Mouse (Mus musculus) forebrain, postnatal 0 days (tissue): Measurements from ENCODE around the gene Inpp5k. TPM values are rescaled to one million over a fixed set of nuclear protein-coding genes. Genes with fewer than 3 reads are reported as not detected.
"Not testable (repeated sequence)": the region's sequence is repeated elsewhere in the genome, so short reads cannot be mapped to it uniquely, and the experiment has no call there.

Experiments
- ATAC-seq: fragments of 200-750 bp; cut with Nextera tagmentation; 2 replicates; pipeline ENCODE4 v1.8.0; 2017; ENCODE audit warnings: mild to moderate bottlenecking, moderate library complexity
- DNase-seq: peaks from one replicate; pipeline ENCODE4 v3.0.0-alpha.2; 2015
- H3K27ac ChIP-seq: fragments of 300-500 bp; sonication (generic); 2 replicates; pipeline ENCODE4 v1.5.1; 2014; ENCODE audit warnings: low read depth, mild to moderate bottlenecking, antibody characterized with exemption, low read length, moderate library complexity, mixed read lengths
- H3K27me3 ChIP-seq: fragments of 300-500 bp; sonication (generic); 2 replicates; pipeline ENCODE4 v1.6.1; 2014; ENCODE audit warnings: mild to moderate bottlenecking, low read length, mixed read lengths; ENCODE audit not compliant: insufficient read depth
- H3K36me3 ChIP-seq: fragments of 300-500 bp; sonication (generic); 2 replicates; pipeline ENCODE4 v1.6.1; 2014; ENCODE audit warnings: mild to moderate bottlenecking, moderate library complexity; ENCODE audit not compliant: insufficient read depth
- H3K4me1 ChIP-seq: fragments of 300-500 bp; sonication (generic); 2 replicates; pipeline ENCODE4 v1.6.1; 2014; ENCODE audit warnings: antibody characterized with exemption; ENCODE audit not compliant: insufficient read depth
- H3K4me2 ChIP-seq: fragments of 300-500 bp; sonication (generic); 2 replicates; pipeline ENCODE4 v1.6.1; 2014; ENCODE audit warnings: low read depth, mild to moderate bottlenecking, moderate library complexity
- H3K4me3 ChIP-seq: fragments of 300-500 bp; sonication (generic); 2 replicates; pipeline ENCODE4 v1.5.1; 2014; ENCODE audit warnings: low read depth, low read length, mixed read lengths
- H3K9ac ChIP-seq: fragments of 300-500 bp; sonication (generic); 2 replicates; pipeline ENCODE4 v1.6.1; 2014; ENCODE audit warnings: mild to moderate bottlenecking
- H3K9me3 ChIP-seq: fragments of 300-500 bp; sonication (generic); 2 replicates; pipeline ENCODE4 v1.6.1; 2016; ENCODE audit warnings: low read length
- CTCF ChIP-seq: sonication (generic); IDR thresholded peaks from 2 replicates; pipeline ENCODE4 v1.5.1; 2016; ENCODE audit warnings: antibody characterized with exemption, control low read depth, low read depth
- WGBS: fragments of 180-500 bp; shearing (Covaris S2); extraction: QIAGEN DNeasy Blood & Tissue Kit; methylation state at CpG from one replicate; pipeline ENCODE4 v1.1.7; 2014; 5-methylcytosine and 5-hydroxymethylcytosine counted together
- polyA plus RNA-seq: library from polyadenylated mRNA; unstranded; fragments of >200 nt; fragmentation: Nextera tagmentation; extraction: Ambion mirVana; gene quantifications from 2 replicates; pipeline ENCODE4 v1.2.1, GENCODE M21; 2015
- total RNA-seq: library from RNA; depleted of rRNA; stranded (reverse); fragments of >200 nt; gene quantifications from 2 replicates; pipeline ENCODE4 v1.2.3, GENCODE M21; 2014; rRNA removed

The Inpp5k gene
- total and polyA plus RNA-seq, 2 experiments from 2014 or later: 50.7 to 57.4 TPM

GRCm38 (mm10) chr11:75689977-75690376 is 59.2 kb downstream of the Inpp5k start:
- ATAC-seq: no peak
- Histone ChIP-seq H3K4me1 (no peaks in the 10 kb centered on the region), H3K36me3 (peaks cover 21% of the 10 kb centered on the region), H3K4me3 (no peak overlapping the region), H3K27ac (no peak overlapping the region), H3K9ac (no peak overlapping the region), H3K4me2 (no peak overlapping the region), H3K9me3 (no peaks in the 10 kb centered on the region), H3K27me3 (no peaks in the 10 kb centered on the region)
- no peak for DNase-seq
- 84% methylated on average over 1 of the region's 1 CpGs for WGBS
- TF ChIP-seq CTCF: no peak

GRCm38 (mm10) chr11:75691047-75691446 is 60.3 kb downstream of the Inpp5k start:
- peaks cover 21% of the 10 kb centered on the region for H3K36me3 ChIP-seq
- no peaks in the 10 kb centered on the region for H3K27me3 ChIP-seq
- no peaks in the 10 kb centered on the region for H3K4me1 ChIP-seq
- H3K9me3 ChIP-seq: no peaks in the 10 kb centered on the region
- H3K9ac ChIP-seq: no peak overlapping the region
- H3K27ac ChIP-seq: no peak overlapping the region
- ATAC-seq (no peak), DNase-seq (no peak)
- no peak overlapping the region for H3K4me2 ChIP-seq
- H3K4me3 ChIP-seq: no peak overlapping the region
- TF ChIP-seq CTCF: no peak

GRCm38 (mm10) chr11:75693570-75693969 is 62.8 kb downstream of the Inpp5k start:
- WGBS: 96% methylated on average over 5 of the region's 5 CpGs
- no peak overlapping the region for H3K9ac ChIP-seq
- H3K36me3 ChIP-seq: peaks cover 32% of the 10 kb centered on the region

GRCm38 (mm10) chr11:75697464-75697863 is 66.7 kb downstream of the Inpp5k start:
- not testable (repeated sequence) for H3K9ac ChIP-seq, H3K4me1 ChIP-seq, H3K9me3 ChIP-seq, ATAC-seq, H3K4me3 ChIP-seq, H3K4me2 ChIP-seq, H3K27me3 ChIP-seq, DNase-seq, H3K27ac ChIP-seq
- peaks cover 49% of the 10 kb centered on the region for H3K36me3 ChIP-seq
- WGBS: 94% methylated on average over 3 of the region's 3 CpGs

More at GRCm38 (mm10) chr11:75693570-75693969, 62.8 kb downstream of the Inpp5k start:
- Histone ChIP-seq H3K27ac (no peak overlapping the region), H3K9me3 (no peaks in the 10 kb centered on the region), H3K4me2 (no peak overlapping the region), H3K4me1 (no peaks in the 10 kb centered on the region), H3K27me3 (no peaks in the 10 kb centered on the region), H3K4me3 (no peak overlapping the region)
- ATAC-seq: no peak
- TF ChIP-seq CTCF: no peak
- no peak for DNase-seq

Other genes with a start within 250 kb of the Inpp5k start
- gene Serpinf1, start 208.3 kb upstream of the Inpp5k start, total RNA-seq: 43.0 and 53.3 TPM in 2 replicates
- gene Serpinf1, start 208.3 kb upstream of the Inpp5k start, polyA plus RNA-seq: 44.6 and 57.7 TPM in 2 replicates
- 0.24 TPM in 1 of 2 replicates, not detected in the other for gene Serpinf2, start 191.4 kb upstream of the Inpp5k start, total RNA-seq
- gene Serpinf2, start 191.4 kb upstream of the Inpp5k start, polyA plus RNA-seq: not detected in 2 replicates
- gene Wdr81, start 176.3 kb upstream of the Inpp5k start, total RNA-seq: 15.8 and 15.9 TPM in 2 replicates
- 4.2 and 4.9 TPM in 2 replicates for gene Wdr81, start 176.3 kb upstream of the Inpp5k start, polyA plus RNA-seq
- gene Tlcd2, start 169.3 kb upstream of the Inpp5k start, total RNA-seq: 0.31 and 1.4 TPM in 2 replicates
- gene Tlcd2, start 169.3 kb upstream of the Inpp5k start, polyA plus RNA-seq: 0.79 and 1.2 TPM in 2 replicates
- gene Prpf8, start 144.2 kb upstream of the Inpp5k start, total RNA-seq: 89.0 and 120 TPM in 2 replicates
- 25.6 and 27.9 TPM in 2 replicates for gene Prpf8, start 144.2 kb upstream of the Inpp5k start, polyA plus RNA-seq
- gene Rilp, start 120.9 kb upstream of the Inpp5k start, total RNA-seq: 0.67 and 1.6 TPM in 2 replicates
- 2.9 and 4.9 TPM in 2 replicates for gene Rilp, start 120.9 kb upstream of the Inpp5k start, polyA plus RNA-seq
- 4.0 and 4.5 TPM in 2 replicates for gene Scarf1, start 117.4 kb upstream of the Inpp5k start, total RNA-seq
- 3.1 and 3.5 TPM in 2 replicates for gene Scarf1, start 117.4 kb upstream of the Inpp5k start, polyA plus RNA-seq
- gene Slc43a2, start 99.3 kb upstream of the Inpp5k start, total RNA-seq: 16.5 and 24.0 TPM in 2 replicates
- 10.4 and 14.1 TPM in 2 replicates for gene Slc43a2, start 99.3 kb upstream of the Inpp5k start, polyA plus RNA-seq
- gene Pitpna, start 42.9 kb upstream of the Inpp5k start, total RNA-seq: 83.0 and 95.7 TPM in 2 replicates
- gene Pitpna, start 42.9 kb upstream of the Inpp5k start, polyA plus RNA-seq: 85.8 and 101 TPM in 2 replicates
- 17.5 and 21.0 TPM in 2 replicates for gene Myo1c, start 19.5 kb downstream of the Inpp5k start, total RNA-seq
- 6.5 and 8.2 TPM in 2 replicates for gene Myo1c, start 19.5 kb downstream of the Inpp5k start, polyA plus RNA-seq
- 88.7 and 89.8 TPM in 2 replicates for gene Crk, start 48.3 kb downstream of the Inpp5k start, total RNA-seq
- gene Crk, start 48.3 kb downstream of the Inpp5k start, polyA plus RNA-seq: 90.9 and 93.4 TPM in 2 replicates
- gene Ywhae, start 101.9 kb downstream of the Inpp5k start, total RNA-seq: 309 and 330 TPM in 2 replicates
- 1,517 and 1,700 TPM in 2 replicates for gene Ywhae, start 101.9 kb downstream of the Inpp5k start, polyA plus RNA-seq
- 13.3 and 16.2 TPM in 2 replicates for gene Doc2b, start 165.1 kb downstream of the Inpp5k start, total RNA-seq
- gene Doc2b, start 165.1 kb downstream of the Inpp5k start, polyA plus RNA-seq: 3.5 and 5.3 TPM in 2 replicates